Mouse (Mus musculus): ENCODE results near the gene Arhgef12. TPM values are rescaled to one million over a fixed set of nuclear protein-coding genes. Genes with fewer than 3 reads are reported as not detected.

The Arhgef12 gene
- polyA plus RNA-seq (2012) = 6.4 and 8.7 TPM in 2 replicates

DNA sequence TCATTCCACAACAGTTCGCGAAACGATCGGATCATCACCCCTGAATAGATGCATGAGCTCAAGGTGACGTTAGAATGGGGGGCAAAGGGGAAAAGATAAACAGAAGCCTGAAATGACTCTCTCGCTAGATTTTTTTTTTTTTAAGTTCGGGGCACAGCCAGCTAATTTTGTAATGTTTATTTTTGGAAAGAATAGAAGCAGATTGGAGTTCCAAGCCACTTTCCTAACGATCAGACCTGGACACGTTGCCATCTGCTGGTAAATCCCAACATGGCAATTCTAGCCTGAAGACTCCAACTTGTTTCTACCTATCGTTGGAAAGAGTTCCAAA is at the start of gene Arhgef12:
TSS of gene Arhgef12 (minus strand) at position 53 of the 331 bp plus-strand sequence.
- TF ChIP-seq GATA1 (IDR thresholded peaks at IDR 0.05; ENCODE audit: low read length) = no peak

DNA sequence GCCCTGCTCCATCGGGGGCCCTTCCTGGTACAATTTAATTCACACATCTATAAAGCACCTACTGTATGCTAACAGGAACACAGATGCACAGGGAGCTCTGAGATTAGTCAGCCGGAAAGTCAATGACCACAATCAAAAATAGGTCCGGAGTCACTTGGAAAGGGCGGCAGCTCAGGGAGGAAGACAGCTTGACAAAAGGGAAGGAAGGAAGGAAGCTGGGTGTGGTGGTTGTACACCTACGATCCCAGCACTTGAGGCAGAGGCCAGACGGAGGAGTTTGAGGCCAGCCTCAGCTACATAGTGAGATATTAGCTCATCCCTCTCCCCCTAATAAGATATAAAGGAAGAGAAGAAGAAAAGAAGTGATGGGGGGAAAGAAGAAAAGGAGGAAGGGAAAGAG is 48.9 kb upstream of the Arhgef12 start:
- TF ChIP-seq GATA1 (IDR thresholded peaks at IDR 0.05; ENCODE audit: low read length) = no peak

DNA sequence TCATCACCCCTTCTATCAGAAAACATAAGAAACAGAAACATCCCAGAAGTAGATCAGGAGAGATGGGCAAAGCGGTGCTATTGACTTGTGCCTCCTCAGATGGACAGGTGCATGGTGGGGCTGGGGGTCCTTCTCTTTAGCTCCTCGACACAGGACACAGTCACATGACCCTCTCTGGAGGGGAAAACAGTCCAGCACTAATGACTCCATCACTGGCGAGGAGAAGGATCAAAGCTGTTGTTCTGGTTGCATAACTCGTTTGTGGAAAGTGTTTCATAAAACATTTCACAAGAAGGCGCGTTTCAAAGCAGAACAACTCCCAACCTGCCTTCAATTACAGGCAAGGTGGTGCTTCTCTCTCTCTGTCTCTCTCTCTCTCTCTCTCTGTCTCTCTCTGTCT is 44.7 kb upstream of the Arhgef12 start:
- TF ChIP-seq GATA1 (IDR thresholded peaks at IDR 0.05; ENCODE audit: low read length) = no peak

DNA sequence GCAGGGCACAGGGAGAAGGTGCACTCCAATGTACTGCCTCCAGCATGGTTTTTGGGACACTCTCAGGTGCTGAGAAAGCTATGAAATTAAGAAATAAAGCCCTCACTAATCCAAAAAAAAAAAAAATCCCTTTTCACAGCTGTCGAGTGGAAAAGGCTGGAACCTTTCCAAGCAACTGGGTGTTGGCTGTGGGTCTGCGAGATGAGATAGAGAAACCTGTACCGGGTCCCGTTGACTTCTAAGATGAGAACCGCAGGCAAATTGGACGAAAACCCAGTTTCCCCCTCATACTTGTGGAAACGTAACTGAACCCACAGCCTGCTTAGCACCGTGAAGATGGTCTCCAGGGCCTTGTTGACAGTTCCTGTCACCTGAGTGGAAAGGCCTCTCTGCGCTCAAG is 43.9 kb upstream of the Arhgef12 start:
- TF ChIP-seq GATA1 (IDR thresholded peaks at IDR 0.05; ENCODE audit: low read length) = no peak

DNA sequence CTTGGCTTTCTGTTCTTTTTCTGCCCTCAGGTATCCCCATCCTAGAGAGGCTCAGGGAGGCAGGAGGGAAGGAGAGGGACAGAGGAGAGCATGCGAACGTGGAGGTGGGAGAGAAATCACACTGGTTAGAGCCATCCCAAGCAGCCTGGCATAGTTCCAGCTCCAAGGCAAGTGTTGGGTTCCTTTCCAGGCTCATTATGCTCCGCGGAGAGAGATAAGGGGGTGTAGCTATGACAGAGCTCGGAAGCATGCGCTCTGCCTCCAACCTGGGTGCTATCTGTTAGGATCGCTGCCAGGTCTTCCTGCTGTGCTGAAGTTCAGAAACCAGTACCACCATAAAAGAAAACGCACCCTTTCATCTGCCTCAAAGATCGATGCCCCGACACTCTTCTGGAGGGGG is 43.0 kb upstream of the Arhgef12 start:
- TF ChIP-seq GATA1 (IDR thresholded peaks at IDR 0.05; ENCODE audit: low read length) = no peak

DNA sequence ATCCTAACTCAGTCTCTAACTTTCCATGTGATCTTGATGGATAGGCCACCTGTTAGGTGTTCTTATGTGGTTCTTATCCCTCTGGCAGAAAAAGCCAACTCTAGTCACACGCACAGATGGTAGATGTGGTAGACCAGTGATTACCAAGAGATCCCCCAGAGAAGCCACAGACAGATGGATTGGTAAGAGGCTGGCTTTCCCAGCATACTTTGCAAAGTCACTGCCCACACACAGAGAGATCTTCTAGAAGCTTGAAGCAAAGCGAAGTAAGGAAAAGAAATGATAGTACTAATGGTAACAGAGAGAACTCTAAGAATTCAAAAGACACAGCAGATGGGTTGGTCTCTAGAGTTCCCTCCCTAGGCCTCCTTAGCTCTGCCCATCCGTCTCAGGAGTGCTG is 42.5 kb upstream of the Arhgef12 start:
- TF ChIP-seq GATA1 (IDR thresholded peaks at IDR 0.05; ENCODE audit: low read length) = no peak

DNA sequence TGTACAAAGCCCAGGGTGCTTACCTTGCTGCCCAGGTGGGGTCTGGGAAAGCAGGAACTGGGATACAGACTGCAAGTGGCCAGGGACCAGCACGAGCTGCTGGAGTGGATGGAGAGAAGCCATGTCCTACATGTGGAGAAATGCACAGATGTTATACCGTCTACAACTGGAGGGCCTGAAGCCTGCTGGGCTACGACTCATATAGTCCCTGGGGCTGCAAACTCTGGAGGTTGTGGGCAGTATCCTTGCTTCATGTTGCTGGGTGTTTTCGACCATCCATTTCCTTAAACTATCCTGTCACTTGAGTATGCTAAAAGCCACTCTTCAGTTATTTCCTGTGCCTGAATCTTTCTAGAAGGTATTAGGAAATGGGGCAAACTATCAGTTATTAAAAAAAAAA is 38.2 kb upstream of the Arhgef12 start:
- TF ChIP-seq GATA1 (IDR thresholded peaks at IDR 0.05; ENCODE audit: low read length) = no peak

DNA sequence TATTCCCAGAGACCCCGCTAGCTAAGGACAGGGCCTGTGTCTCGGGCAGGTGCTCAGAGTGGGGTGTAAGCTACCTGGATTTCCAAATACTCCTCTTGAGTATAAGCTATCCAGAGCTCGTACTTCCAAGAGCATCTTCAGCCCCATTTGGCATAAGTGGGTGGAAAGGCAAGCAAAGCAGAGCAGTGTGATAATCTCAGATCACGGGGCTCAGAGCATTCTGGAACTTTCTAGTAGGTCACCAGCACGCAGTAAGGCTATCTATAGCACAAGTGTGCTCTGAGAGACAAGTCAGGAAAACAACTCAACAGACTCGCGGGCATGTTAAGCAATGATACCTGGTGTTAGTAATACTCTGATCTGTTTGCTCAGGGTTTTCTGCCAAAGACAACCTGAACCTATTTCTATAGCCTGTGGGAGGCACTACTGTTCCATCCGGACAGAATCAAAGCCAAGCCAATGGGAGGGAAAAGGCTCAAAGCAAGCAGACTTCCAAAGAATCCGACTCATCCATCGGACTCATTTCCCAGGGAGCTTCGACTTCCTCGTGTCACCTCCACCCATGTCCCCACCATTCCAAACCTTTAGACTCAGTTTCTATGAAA is 37.3 kb upstream of the Arhgef12 start:
- TF ChIP-seq GATA1 (IDR thresholded peaks at IDR 0.05; ENCODE audit: low read length) = no peak

DNA sequence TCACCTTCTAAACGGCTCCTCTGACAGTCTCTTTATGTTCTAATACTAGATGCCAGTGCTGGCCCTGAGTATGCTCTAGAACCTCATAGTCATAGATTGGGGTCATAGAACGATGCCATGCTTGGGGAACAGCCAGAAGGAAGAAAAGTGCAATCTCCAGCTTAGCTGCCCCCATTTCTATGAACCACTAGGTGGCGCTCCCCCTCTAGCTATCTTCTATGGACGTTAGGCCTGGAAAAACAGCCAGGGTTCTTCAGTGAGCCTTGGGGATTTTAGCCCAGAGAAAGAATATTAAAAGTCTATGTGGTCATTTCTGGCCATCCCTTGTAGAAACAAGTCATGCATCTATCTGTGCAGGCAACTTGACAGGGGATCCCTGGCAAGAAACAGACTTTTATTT is 34.8 kb upstream of the Arhgef12 start:
- TF ChIP-seq GATA1 (IDR thresholded peaks at IDR 0.05; ENCODE audit: low read length) = no peak

DNA sequence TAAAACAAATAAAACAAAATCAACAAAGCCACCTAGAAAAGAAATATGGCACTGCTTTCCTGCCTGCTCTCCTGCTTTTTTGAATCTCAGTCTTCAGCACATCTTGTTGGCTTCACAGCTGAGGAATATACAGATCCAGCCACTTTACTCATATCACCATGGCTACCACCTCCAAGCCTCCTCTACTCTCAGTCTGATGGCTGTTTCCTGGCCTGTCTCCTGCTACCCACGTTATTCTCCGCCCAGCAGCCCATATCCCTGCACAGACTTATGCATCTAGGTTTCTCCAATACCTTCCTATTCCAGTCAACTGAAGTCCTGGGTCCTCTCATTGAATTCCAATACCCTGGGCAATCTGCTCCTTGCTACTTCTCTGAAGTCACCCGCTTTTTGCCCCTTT is 26.5 kb upstream of the Arhgef12 start:
- no peak for TF ChIP-seq GATA1 (IDR thresholded peaks at IDR 0.05; ENCODE audit: low read length)

DNA sequence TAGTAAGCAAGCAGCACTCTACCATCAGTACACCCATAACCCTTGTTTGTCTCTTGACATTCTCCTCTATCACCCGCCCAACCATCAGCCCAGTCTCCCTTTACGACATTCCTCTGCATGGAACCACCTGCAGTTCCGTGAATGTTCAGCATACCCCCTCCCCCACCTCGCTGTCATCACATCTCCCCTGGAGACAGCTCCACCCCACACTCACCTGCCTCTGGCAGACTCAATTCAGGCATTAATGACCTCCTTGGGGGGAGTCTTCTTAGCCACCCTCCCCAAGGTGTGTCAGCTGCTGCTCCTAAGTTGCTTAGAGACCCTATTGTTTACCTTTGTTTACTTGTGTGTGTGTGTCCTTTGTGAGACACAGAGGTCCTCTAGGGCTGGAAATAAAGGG is 25.3 kb upstream of the Arhgef12 start:
- TF ChIP-seq GATA1 (IDR thresholded peaks at IDR 0.05; ENCODE audit: low read length) = no peak

DNA sequence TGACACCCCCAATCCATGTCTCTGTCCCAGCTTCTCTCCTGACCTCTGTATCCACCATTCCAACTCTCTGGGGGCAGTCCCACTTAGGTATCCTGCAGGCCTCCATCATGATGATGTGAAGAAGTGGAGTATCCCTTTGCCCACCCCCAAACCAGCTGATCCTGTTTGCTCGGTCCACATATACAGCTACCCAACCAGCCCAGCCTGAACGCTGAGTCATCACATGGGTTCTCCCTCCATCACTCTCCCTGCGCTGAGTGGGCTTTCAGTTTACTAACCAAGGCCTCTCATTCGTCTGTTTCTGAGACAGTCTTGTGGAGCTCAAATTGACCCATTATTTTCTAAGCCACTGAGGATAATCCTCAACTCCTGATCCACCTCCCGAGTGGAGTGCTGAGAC is 24.9 kb upstream of the Arhgef12 start:
- TF ChIP-seq GATA1 (IDR thresholded peaks at IDR 0.05; ENCODE audit: low read length) = no peak

DNA sequence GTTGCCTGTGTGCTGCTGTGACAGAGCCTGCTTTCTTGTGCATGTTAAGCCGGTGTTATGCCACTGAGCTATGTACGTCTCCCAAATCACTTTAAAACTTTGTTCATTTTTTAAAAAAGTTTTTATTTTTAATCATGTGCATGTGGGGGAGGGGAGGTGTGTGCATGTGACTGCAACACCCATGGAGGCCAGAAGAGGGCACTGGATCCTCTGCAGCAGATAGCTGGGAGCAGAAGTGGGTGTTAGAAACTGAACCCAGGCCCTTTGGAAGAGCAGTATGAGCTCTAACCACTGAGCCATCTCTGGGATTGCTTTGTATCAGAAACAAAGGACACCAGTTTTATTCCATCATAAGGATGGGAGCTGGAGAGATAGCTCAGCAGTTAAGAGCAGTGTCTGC is 23.6 kb upstream of the Arhgef12 start:
- TF ChIP-seq GATA1 (IDR thresholded peaks at IDR 0.05; ENCODE audit: low read length) = no peak

DNA sequence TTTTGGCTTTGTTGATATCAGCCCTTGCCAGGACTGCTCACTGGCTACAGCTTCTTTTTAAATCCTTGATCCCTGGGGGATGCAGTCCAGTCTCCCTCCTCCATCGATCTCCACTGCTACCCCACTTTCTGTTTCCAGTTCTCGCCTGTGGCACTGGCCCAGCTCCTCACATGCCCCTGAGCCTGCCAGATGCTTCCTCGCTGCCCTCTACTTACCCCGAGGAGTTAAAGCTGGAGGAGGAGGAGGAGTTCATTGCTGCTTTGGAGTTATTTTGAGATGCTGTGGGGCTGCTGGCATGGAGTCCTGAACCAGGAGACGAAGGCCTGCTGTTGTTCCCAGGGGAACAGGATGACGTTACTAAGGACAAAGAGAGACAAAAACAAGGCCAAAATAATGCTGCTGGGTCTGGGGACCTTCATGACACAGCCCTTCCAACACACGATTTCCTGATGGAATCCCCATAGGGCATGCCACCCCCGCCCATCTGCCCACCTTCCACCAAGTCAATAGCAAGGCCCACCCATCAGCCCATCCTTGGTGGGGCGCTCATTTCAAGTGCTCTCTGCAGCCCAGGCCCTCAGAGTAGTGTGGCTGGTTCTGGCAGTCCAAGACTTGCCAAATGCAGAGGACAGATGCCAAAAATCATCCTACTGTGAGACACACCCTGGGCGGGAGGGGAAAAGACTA is 20.2 kb upstream of the Arhgef12 start:
- no peak for TF ChIP-seq GATA1 (IDR thresholded peaks at IDR 0.05; ENCODE audit: low read length)

DNA sequence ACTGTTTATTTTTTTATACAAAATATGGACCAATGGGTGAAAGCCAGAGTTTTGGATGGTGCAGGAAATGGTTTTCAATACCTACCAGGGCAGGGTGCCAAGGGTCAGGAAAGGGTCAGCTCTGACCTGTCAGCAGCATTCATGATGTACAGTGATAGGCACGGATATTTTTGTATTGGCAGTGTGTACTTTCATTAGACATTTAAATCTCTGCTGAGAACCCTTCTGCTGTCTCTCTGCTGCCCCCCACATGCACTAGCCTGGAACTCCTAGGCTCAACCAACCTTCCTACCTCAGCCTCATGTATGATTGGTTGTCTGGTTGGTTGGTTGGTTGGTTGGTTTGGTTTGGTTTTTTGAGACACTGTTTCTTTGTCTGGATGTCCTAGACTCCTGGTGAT is 15.3 kb upstream of the Arhgef12 start:
- TF ChIP-seq GATA1 (IDR thresholded peaks at IDR 0.05; ENCODE audit: low read length) = no peak

DNA sequence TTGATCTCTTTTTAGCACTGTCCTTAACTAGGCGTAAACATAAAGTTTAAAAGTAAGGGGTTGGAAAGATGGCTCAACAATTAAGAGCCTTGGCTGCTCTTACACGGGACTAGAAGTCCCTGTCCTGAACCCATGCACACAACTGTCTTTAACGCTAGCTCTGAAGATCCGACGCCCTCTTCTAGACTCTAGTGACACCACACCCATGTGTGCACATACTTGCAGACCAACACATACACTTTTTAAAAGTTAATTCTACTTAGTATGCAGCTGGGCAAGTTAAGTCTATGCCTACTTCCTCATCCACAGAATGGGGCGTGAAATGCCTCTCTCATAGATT is 9.9 kb upstream of the Arhgef12 start:
- TF ChIP-seq GATA1 (IDR thresholded peaks at IDR 0.05; ENCODE audit: low read length) = no peak

DNA sequence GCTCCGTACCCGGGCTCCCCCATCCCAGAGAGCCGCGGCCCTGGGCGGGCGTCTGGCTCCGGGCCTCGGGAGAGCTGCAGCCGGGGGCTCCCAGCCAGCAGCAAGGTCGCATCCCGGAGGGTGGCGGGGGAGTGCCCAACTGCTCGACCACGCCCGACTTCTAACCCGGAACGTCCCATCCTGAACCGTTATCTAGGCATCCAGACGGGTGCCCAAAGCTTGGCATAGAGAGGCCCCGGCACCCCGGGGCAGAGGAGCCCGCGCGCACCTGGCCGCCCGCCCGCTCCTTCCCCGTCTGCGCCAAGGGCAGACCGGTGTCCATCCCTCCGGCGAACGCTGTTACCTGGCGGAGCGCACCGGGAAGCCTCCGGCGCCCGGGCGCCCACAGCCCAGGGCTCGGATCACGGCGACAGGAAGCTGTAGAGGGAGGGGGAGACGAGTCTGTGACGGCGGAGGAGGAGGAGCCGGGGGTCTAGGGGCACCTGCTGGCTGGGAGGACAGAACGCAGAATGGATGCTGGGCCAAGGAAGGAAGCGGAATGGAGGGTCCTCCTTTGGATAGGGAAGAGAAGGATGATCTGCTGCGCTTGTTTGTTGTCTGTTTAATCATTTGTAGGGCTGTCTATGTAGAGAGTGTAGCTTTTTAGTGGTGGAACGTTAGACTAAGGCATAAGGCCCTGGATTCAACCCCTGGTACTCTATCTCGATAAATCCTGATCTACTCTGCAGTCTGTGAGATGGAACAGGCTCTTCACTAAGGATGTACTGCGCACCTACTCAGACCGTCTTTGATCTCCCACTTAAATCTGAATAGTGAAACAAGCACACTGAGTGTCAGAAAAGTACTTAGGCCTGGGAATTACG is 9.3 kb upstream of the Arhgef12 start, which contains the start of gene Tmem136:
TSS of gene Tmem136 (minus strand) at position 437 of the 863 bp plus-strand sequence.
- TF ChIP-seq GATA1 (IDR thresholded peaks at IDR 0.05; ENCODE audit: low read length) = no peak

Data from G1E-ER4 (cell line).